In the genomic region with DNA sequence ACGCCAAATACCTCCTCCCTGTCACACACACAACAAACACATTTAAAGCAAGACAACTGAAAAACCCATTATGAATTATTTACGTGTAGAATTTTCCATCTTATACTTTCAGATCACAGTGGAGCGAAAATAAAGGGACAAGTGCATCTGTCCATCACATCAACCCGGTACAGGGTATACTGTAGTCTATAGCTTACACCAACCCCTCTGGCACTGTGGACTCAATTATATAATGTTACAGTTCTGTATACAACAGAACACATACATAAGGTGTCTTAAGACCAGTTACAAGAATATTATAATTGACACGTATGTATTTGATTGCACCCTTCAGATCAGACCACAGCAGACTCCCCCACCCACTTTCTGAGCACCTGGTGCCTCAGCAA, we compare ENCODE assay signal across 12 mouse cellular contexts. TPM values are rescaled to one million over a fixed set of nuclear protein-coding genes. Genes with fewer than 3 reads are reported as not detected.
DNase-seq lines count a peak whose midpoint lies in the region; ATAC-seq and TF ChIP-seq lines count a peak whose summit lies in the region.
"Had no signal": no experiment of that assay in that cellular context is flagged by ENCODE, and none has a peak within 500 bp of the region (broad histone marks: within the 10 kb centered on the region; RNA-seq: fewer than 3 reads in every experiment).

No protein-coding gene starts in this region.

- peaks cover 25% of the 10 kb centered on the region for H3K36me3 ChIP-seq in forebrain, embryonic 10.5 days (replicated peaks)
- peaks cover 10% of the 10 kb centered on the region for H3K36me3 ChIP-seq in hindbrain, embryonic 13.5 days
- peaks cover 10% of the 10 kb centered on the region for H3K36me3 ChIP-seq in neural tube, embryonic 12.5 days

- 0 out of 2 replicates have a peak, but pooled peaks have one; percentile 38 for ATAC-seq in hindbrain, embryonic 13.5 days (ENCODE audit: low FRiP score)
- peak; percentile 43; the same call in 1 of the 2 replicates for ATAC-seq in neural tube, embryonic 12.5 days (ENCODE audit: low FRiP score, low read depth)

- H3K4me3 ChIP-seq in layer of hippocampus, adult 2 months = no peak overlapping the region
- H3K4me3 ChIP-seq in forebrain, embryonic 10.5 days = no peak overlapping the region; the same call in 1 of the 2 replicates
- H3K4me3 ChIP-seq in hindbrain, embryonic 13.5 days = no peak overlapping the region
- H3K4me3 ChIP-seq in neural tube, embryonic 12.5 days = no peak overlapping the region

- peak overlapping the region; percentile 40 for H3K4me2 ChIP-seq in hindbrain, embryonic 13.5 days
- H3K4me2 ChIP-seq in neural tube, embryonic 12.5 days (replicated peaks) = peak overlapping the region; percentile 47

- TF ChIP-seq CTCF in layer of hippocampus, adult 2 months (conservative IDR thresholded peaks at IDR 0.05) = no peak

- WGBS in forebrain, embryonic 10.5 days = 66% methylated on average over 5 of the region's 5 CpGs
- 51% methylated on average over 5 of the region's 5 CpGs for WGBS in hindbrain, embryonic 13.5 days
- WGBS in neural tube, embryonic 12.5 days = 54% methylated on average over 5 of the region's 5 CpGs

- peaks cover 71% of the 10 kb centered on the region for H3K27me3 ChIP-seq in forebrain, embryonic 10.5 days (ENCODE audit: poor library complexity, severe bottlenecking)
- H3K27me3 ChIP-seq in hindbrain, embryonic 13.5 days = no peaks in the 10 kb centered on the region
- no peaks in the 10 kb centered on the region for H3K27me3 ChIP-seq in neural tube, embryonic 12.5 days (replicated peaks)

- peak overlapping the region; percentile 66 for H3K27ac ChIP-seq in layer of hippocampus, adult 2 months
- peak overlapping the region; percentile 86 for H3K27ac ChIP-seq in forebrain, embryonic 10.5 days
- H3K27ac ChIP-seq in hindbrain, embryonic 13.5 days = peak overlapping the region; percentile 97
- H3K27ac ChIP-seq in neural tube, embryonic 12.5 days = peak overlapping the region; percentile 83

- no peak for DNase-seq in layer of hippocampus, adult 2 months (ENCODE audit: low spot score in 2 of 2)
- DNase-seq in layer of hippocampus, adult 18-20 months (ENCODE audit: low spot score in 2 of 2) = no peak
- no peak for DNase-seq in forebrain, embryonic 10.5 days (ENCODE audit: extremely low spot score, low spot score)
- DNase-seq in embryo, embryonic 9.5 days (ENCODE audit: extremely low spot score) = no peak
- no peak for DNase-seq in thymus, postnatal 25 days
- no peak for DNase-seq in layer of hippocampus, adult 9-11 months
- DNase-seq: adrenal gland, postnatal 25 days; gastrocnemius, postnatal 36 days had no signal

- H3K4me1 ChIP-seq in forebrain, embryonic 10.5 days = peaks cover 69% of the 10 kb centered on the region
- H3K4me1 ChIP-seq in hindbrain, embryonic 13.5 days (replicated peaks) = peaks cover 30% of the 10 kb centered on the region
- peaks cover 28% of the 10 kb centered on the region for H3K4me1 ChIP-seq in neural tube, embryonic 12.5 days

- H3K9me3 ChIP-seq in forebrain, embryonic 10.5 days = no peaks in the 10 kb centered on the region
- H3K9me3 ChIP-seq in hindbrain, embryonic 13.5 days = no peaks in the 10 kb centered on the region
- no peaks in the 10 kb centered on the region for H3K9me3 ChIP-seq in neural tube, embryonic 12.5 days

- H3K9ac ChIP-seq in hindbrain, embryonic 13.5 days = peak overlapping the region; percentile 68
- H3K9ac ChIP-seq in neural tube, embryonic 12.5 days = peak overlapping the region; percentile 46; the same call in 1 of the 2 replicates

RNA-seq across cellular contexts. Expression of gene Sox13, which starts 27.1 kb away (rescaled TPM):
- 1 to 10 TPM; 6.3 to 9.4 TPM for total RNA-seq in layer of hippocampus, adult 2 months (2021)
- 1 to 10 TPM; 7.4 to 7.9 TPM for total RNA-seq in layer of hippocampus, adult 18-20 months (2021)
- polyA plus RNA-seq in forebrain, embryonic 10.5 days (2016; fragmentation: Nextera tagmentation; extraction: Ambion mirVana) = 12.5 and 14.1 TPM in 2 replicates
- polyA plus RNA-seq in hindbrain, embryonic 13.5 days (2015; fragmentation: Nextera tagmentation; extraction: Ambion mirVana) = 7.9 and 8.0 TPM in 2 replicates
- 14.2 and 14.8 TPM in 2 replicates for polyA plus RNA-seq in neural tube, embryonic 12.5 days (2016; fragmentation: Nextera tagmentation; extraction: Ambion mirVana)

RNA-seq across cellular contexts. Expression of gene Etnk2, which starts 33.7 kb away (rescaled TPM):
- total RNA-seq in layer of hippocampus, adult 2 months (2021) = 1 to 10 TPM; 1.1 to 1.6 TPM
- 1 to 10 TPM; 1.0 to 2.1 TPM for total RNA-seq in layer of hippocampus, adult 18-20 months (2021)
- 1.7 and 2.3 TPM in 2 replicates for polyA plus RNA-seq in forebrain, embryonic 10.5 days (2016; fragmentation: Nextera tagmentation; extraction: Ambion mirVana)
- 9.9 and 10.3 TPM in 2 replicates for polyA plus RNA-seq in hindbrain, embryonic 13.5 days (2015; fragmentation: Nextera tagmentation; extraction: Ambion mirVana)
- 5.6 TPM in 2 replicates for polyA plus RNA-seq in neural tube, embryonic 12.5 days (2016; fragmentation: Nextera tagmentation; extraction: Ambion mirVana)
- total RNA-seq: common myeloid progenitor, adult 5-6 weeks had no signal

RNA-seq across cellular contexts. Expression of gene Ren1, which starts 46.8 kb away (rescaled TPM):
- total RNA-seq in layer of hippocampus, adult 2 months (2021) = not detected
- total RNA-seq in layer of hippocampus, adult 18-20 months (2021) = under 1 TPM in 1 of 2 experiments, not detected in 1; 0.20 TPM
- polyA plus RNA-seq in forebrain, embryonic 10.5 days (2016; fragmentation: Nextera tagmentation; extraction: Ambion mirVana) = not detected in 2 replicates
- polyA plus RNA-seq in hindbrain, embryonic 13.5 days (2015; fragmentation: Nextera tagmentation; extraction: Ambion mirVana) = 3.7 and 4.2 TPM in 2 replicates
- 0.11 and 0.20 TPM in 2 replicates for polyA plus RNA-seq in neural tube, embryonic 12.5 days (2016; fragmentation: Nextera tagmentation; extraction: Ambion mirVana)
- total RNA-seq: common myeloid progenitor, adult 5-6 weeks; gastrocnemius, postnatal 36 days; left cerebral cortex, adult 8-10 months had no signal
